Mouse (Mus musculus): ENCODE results near the gene Tmem245. TPM values are rescaled to one million over a fixed set of nuclear protein-coding genes. Genes with fewer than 3 reads are reported as not detected.

Gene Tmem245
- polyA plus RNA-seq, 1 experiment from 2014 or later, result 6.5 TPM

DNA sequence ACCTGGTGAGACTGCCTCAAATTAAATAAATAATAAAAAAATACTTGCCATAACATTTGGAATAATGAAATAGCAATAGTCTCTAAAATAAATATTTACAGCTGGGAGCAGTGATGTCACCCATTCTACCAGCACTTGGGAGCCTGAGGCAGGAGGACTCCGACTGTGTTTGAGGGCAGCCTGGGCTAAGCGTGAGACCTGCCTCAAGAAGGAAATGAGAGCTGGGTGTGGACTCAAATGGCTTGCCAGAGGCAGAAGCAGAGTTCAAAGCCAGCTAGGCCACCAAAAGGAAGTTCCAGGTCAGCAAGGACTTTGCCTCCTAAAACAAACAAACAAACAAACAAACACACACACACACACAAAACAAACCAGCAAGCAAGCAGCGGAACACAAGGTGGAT lies 99.8 kb downstream of the Tmem245 start:
- H3K4me3 ChIP-seq (ENCODE audit: low read depth, low read length), result no peak overlapping the region
- H3K9me3 ChIP-seq (ENCODE audit: control insufficient read depth, low read length), result no peaks in the 10 kb centered on the region; the same call in 1 of the 2 replicates
- DNase-seq (ENCODE audit: low spot score), result no peak
- H3K9ac ChIP-seq (ENCODE audit: low read depth, low read length), result no peak overlapping the region
- 90% methylated on average over 3 of the region's 3 CpGs for WGBS
- ATAC-seq (ENCODE audit: low FRiP score), result no peak
- no peaks in the 10 kb centered on the region for H3K4me1 ChIP-seq (replicated peaks; ENCODE audit: control insufficient read depth, insufficient read depth, low read length)
- H3K27ac ChIP-seq (ENCODE audit: low read depth, low read length), result no peak overlapping the region
- H3K36me3 ChIP-seq (ENCODE audit: control insufficient read depth, insufficient read depth, low read length), result peaks cover 8% of the 10 kb centered on the region; the same call in 1 of the 2 replicates
- H3K4me2 ChIP-seq (replicated peaks; ENCODE audit: low read depth, low read length), result no peak overlapping the region
- H3K27me3 ChIP-seq (ENCODE audit: control insufficient read depth, insufficient read depth, low read length), result no peaks in the 10 kb centered on the region

DNA sequence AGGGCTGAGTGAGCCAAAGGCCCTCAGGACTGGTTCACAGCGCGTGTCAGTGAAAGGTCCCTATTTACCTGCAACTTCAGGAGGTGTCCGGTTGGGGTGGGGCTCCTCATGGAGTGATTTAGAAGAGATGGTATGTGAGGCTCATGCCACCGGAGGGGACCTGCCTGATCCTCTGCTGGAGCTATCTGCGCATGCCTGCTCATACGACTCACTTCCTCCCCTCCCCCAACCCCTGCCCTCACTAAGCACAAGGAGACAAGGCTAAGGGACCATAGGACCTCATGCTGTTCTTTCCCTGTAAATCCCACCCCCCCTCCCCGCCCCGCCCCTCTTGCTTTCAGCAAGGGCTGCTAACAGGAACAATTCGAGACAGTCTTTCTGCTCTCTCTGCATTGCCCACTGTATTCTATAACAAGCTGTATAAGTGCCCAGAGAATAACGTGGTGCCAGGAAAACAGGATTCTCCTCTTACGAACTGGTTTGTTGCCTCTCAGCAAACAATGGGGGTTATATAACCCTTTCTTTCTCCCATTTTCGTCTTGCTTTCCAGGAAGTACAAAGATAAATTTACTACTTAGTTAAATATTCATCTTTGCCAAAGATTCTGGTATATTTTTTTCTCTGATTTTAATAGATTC lies 101.2 kb downstream of the Tmem245 start:
- no peak overlapping the region for H3K9ac ChIP-seq (ENCODE audit: low read depth, low read length)
- no peak for ATAC-seq (ENCODE audit: low FRiP score)
- no peak overlapping the region for H3K27ac ChIP-seq (ENCODE audit: low read depth, low read length)
- H3K4me2 ChIP-seq (replicated peaks; ENCODE audit: low read depth, low read length), result no peak overlapping the region
- DNase-seq (ENCODE audit: low spot score), result no peak
- H3K4me1 ChIP-seq (replicated peaks; ENCODE audit: control insufficient read depth, insufficient read depth, low read length), result no peaks in the 10 kb centered on the region
- no peaks in the 10 kb centered on the region; the same call in 1 of the 2 replicates for H3K9me3 ChIP-seq (ENCODE audit: control insufficient read depth, low read length)
- no peaks in the 10 kb centered on the region for H3K27me3 ChIP-seq (ENCODE audit: control insufficient read depth, insufficient read depth, low read length)
- peaks cover 8% of the 10 kb centered on the region; the same call in 1 of the 2 replicates for H3K36me3 ChIP-seq (ENCODE audit: control insufficient read depth, insufficient read depth, low read length)
- H3K4me3 ChIP-seq (ENCODE audit: low read depth, low read length), result no peak overlapping the region
- 71% methylated on average over 12 of the region's 12 CpGs for WGBS

DNA sequence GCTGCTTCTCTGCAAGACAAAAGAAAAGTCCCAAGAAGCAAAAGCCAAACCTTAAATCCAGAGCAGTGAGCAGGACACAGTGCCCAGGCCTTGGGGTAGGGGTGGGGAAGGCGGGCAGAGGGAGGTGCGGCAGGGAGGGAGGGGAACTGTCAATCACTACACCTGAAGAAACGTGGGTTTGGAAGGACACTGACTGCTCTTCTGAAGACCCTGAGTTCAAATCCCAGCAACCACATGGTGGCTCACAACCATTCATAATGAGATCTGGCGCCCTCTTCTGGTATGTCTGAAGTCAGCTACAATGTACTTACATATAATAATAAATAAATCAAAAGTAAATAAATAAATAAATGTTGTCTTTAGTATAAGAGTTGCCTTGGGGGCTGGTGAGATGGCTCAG lies 102.3 kb downstream of the Tmem245 start:
- DNase-seq (ENCODE audit: low spot score), result no peak
- WGBS, result 86% methylated on average over 4 of the region's 4 CpGs

DNA sequence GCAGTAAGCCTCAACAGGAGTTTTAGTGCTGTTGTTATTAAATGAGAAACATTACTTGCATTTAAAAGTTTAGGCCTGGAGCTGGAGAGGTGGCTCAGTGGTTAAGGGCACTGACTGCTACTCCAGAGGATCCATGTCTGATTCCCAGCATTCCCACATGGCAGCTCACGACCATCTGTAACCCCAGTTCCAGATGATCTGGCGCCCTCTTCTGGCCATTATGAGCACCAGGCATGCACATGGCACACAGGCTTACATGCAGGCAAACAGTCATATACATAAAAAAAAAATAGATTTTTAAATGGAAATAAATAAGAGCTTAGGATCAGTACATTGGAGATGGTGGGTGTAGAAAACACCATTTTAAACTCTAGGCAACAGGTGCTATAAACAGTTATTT lies 103.3 kb downstream of the Tmem245 start:
- no peak overlapping the region for H3K27ac ChIP-seq (ENCODE audit: low read depth, low read length)
- H3K27me3 ChIP-seq (ENCODE audit: control insufficient read depth, insufficient read depth, low read length), result no peaks in the 10 kb centered on the region
- H3K36me3 ChIP-seq (ENCODE audit: control insufficient read depth, insufficient read depth, low read length), result peaks cover 8% of the 10 kb centered on the region; the same call in 1 of the 2 replicates
- H3K9ac ChIP-seq (ENCODE audit: low read depth, low read length), result no peak overlapping the region
- no peak overlapping the region for H3K4me3 ChIP-seq (ENCODE audit: low read depth, low read length)
- no peak overlapping the region for H3K4me2 ChIP-seq (replicated peaks; ENCODE audit: low read depth, low read length)
- no peak for DNase-seq (ENCODE audit: low spot score)
- WGBS, result 85% methylated on average over 2 of the region's 2 CpGs
- no peak for ATAC-seq (ENCODE audit: low FRiP score)
- no peaks in the 10 kb centered on the region; the same call in 1 of the 2 replicates for H3K9me3 ChIP-seq (ENCODE audit: control insufficient read depth, low read length)
- H3K4me1 ChIP-seq (replicated peaks; ENCODE audit: control insufficient read depth, insufficient read depth, low read length), result no peaks in the 10 kb centered on the region

More for the DNA sequence above, 102.3 kb downstream of the Tmem245 start:
- no peak overlapping the region for H3K4me3 ChIP-seq (ENCODE audit: low read depth, low read length)
- H3K9ac ChIP-seq (ENCODE audit: low read depth, low read length), result no peak overlapping the region
- no peak overlapping the region for H3K27ac ChIP-seq (ENCODE audit: low read depth, low read length)
- H3K9me3 ChIP-seq (ENCODE audit: control insufficient read depth, low read length), result no peaks in the 10 kb centered on the region; the same call in 1 of the 2 replicates
- H3K4me2 ChIP-seq (replicated peaks; ENCODE audit: low read depth, low read length), result no peak overlapping the region
- ATAC-seq (ENCODE audit: low FRiP score), result no peak
- H3K27me3 ChIP-seq (ENCODE audit: control insufficient read depth, insufficient read depth, low read length), result no peaks in the 10 kb centered on the region
- no peaks in the 10 kb centered on the region for H3K4me1 ChIP-seq (replicated peaks; ENCODE audit: control insufficient read depth, insufficient read depth, low read length)
- peaks cover 8% of the 10 kb centered on the region; the same call in 1 of the 2 replicates for H3K36me3 ChIP-seq (ENCODE audit: control insufficient read depth, insufficient read depth, low read length)

DNA sequence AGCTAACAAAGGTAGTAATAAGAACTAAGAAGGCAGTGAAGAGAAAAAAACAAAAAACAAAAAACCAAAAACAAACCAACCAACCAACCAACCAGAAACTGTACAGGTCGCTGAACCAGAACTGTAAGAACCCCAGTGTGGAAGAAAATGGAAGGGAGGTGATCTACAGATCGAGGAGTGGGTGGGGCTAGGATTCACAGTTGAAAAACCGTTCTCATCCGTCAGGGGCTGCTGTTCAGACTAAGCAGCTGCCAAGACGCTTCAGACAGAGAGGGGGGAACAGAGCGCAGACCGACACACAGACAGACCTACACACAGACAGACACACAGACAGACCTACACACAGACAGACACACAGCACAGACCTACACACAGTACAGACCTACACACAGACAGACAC lies 104.7 kb downstream of the Tmem245 start:
- Histone ChIP-seq H3K4me3 (ENCODE audit: low read depth, low read length) (no peak overlapping the region), H3K27me3 (ENCODE audit: control insufficient read depth, insufficient read depth, low read length) (no peaks in the 10 kb centered on the region), H3K9me3 (ENCODE audit: control insufficient read depth, low read length) (no peaks in the 10 kb centered on the region; the same call in 1 of the 2 replicates), H3K27ac (ENCODE audit: low read depth, low read length) (no peak overlapping the region), H3K36me3 (ENCODE audit: control insufficient read depth, insufficient read depth, low read length) (peaks cover 8% of the 10 kb centered on the region; the same call in 1 of the 2 replicates), H3K4me1 (replicated peaks; ENCODE audit: control insufficient read depth, insufficient read depth, low read length) (no peaks in the 10 kb centered on the region), H3K9ac (ENCODE audit: low read depth, low read length) (no peak overlapping the region), H3K4me2 (replicated peaks; ENCODE audit: low read depth, low read length) (no peak overlapping the region)
- ATAC-seq (ENCODE audit: low FRiP score), result no peak
- WGBS, result 84% methylated on average over 7 of the region's 7 CpGs
- no peak for DNase-seq (ENCODE audit: low spot score)

DNA sequence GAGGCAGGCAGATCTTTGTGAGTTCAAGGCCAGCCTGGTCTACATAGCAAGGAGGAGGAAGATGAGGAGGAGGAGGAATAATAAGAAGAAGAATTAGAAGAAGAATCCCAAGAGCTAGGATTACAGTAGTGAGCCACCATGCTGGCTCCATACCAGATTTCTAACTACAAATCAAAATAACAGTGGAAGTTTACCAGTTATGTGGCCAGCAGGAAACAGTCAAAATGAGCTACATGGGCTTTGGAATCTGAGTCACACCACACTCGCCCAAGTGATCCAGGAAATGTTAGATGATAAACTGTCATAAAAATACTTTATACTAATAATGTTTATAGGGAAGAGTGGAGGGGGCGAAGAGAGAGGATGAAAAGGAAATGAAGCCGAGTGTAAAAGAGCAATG lies 106.9 kb downstream of the Tmem245 start:
- Histone ChIP-seq H3K9ac (ENCODE audit: low read depth, low read length) (no peak overlapping the region), H3K36me3 (ENCODE audit: control insufficient read depth, insufficient read depth, low read length) (peaks cover 8% of the 10 kb centered on the region; the same call in 1 of the 2 replicates), H3K4me1 (replicated peaks; ENCODE audit: control insufficient read depth, insufficient read depth, low read length) (no peaks in the 10 kb centered on the region), H3K9me3 (ENCODE audit: control insufficient read depth, low read length) (no peaks in the 10 kb centered on the region; the same call in 1 of the 2 replicates), H3K4me2 (replicated peaks; ENCODE audit: low read depth, low read length) (no peak overlapping the region), H3K27ac (ENCODE audit: low read depth, low read length) (no peak overlapping the region), H3K4me3 (ENCODE audit: low read depth, low read length) (no peak overlapping the region), H3K27me3 (ENCODE audit: control insufficient read depth, insufficient read depth, low read length) (no peaks in the 10 kb centered on the region)
- DNase-seq (ENCODE audit: low spot score) (no peak), ATAC-seq (ENCODE audit: low FRiP score) (no peak)
- 91% methylated on average over 3 of the region's 3 CpGs for WGBS

DNA sequence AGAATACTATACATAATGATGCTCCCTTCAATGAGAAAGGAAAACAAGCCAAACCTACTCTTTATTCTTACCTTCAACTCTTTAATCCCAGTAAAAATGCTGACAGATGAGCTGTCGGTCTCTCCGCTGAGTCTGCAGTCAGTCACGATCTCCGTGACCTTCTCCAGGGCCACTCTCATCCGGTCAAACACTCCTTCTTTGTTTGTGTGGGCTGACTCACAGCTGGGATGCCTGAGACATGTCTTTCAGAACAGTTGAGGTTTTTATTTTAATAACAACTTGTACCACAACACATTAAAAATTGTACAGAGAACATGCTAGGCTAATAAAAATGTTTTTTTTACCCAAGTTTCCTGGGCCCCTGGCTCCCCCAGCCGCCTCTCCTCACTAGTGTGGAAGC lies 109.6 kb downstream of the Tmem245 start:
- no peak overlapping the region for H3K4me3 ChIP-seq (ENCODE audit: low read depth, low read length)
- no peaks in the 10 kb centered on the region for H3K4me1 ChIP-seq (replicated peaks; ENCODE audit: control insufficient read depth, insufficient read depth, low read length)
- 79% methylated on average over 6 of the region's 6 CpGs for WGBS
- no peak overlapping the region for H3K9ac ChIP-seq (ENCODE audit: low read depth, low read length)
- H3K36me3 ChIP-seq (ENCODE audit: control insufficient read depth, insufficient read depth, low read length), result no peaks in the 10 kb centered on the region
- no peak for DNase-seq (ENCODE audit: low spot score)
- H3K27me3 ChIP-seq (ENCODE audit: control insufficient read depth, insufficient read depth, low read length), result no peaks in the 10 kb centered on the region
- no peak overlapping the region for H3K4me2 ChIP-seq (replicated peaks; ENCODE audit: low read depth, low read length)
- H3K27ac ChIP-seq (ENCODE audit: low read depth, low read length), result no peak overlapping the region
- H3K9me3 ChIP-seq (ENCODE audit: control insufficient read depth, low read length), result no peaks in the 10 kb centered on the region
- no peak for ATAC-seq (ENCODE audit: low FRiP score)

DNA sequence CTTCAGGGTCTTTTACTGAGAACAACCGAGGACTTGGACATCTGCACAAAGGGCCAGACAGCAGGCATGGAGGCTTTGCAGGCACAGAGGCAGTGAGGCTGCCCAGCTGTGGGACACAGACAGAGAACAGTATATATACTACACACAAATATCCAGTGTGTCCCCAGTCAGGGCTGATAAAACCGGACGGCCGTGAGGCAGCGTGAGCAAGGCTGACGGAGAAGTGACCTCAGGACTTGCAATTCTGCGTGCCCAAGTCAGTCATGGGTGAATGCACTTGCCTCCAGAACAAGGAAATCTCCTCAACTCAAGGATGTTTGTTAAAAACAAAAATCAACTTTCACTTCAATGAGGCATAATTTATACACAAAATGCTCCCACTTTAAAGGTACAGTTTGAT lies 115.2 kb downstream of the Tmem245 start:
- no peak overlapping the region for H3K4me2 ChIP-seq (replicated peaks; ENCODE audit: low read depth, low read length)
- no peaks in the 10 kb centered on the region for H3K4me1 ChIP-seq (replicated peaks; ENCODE audit: control insufficient read depth, insufficient read depth, low read length)
- no peaks in the 10 kb centered on the region for H3K36me3 ChIP-seq (ENCODE audit: control insufficient read depth, insufficient read depth, low read length)
- H3K9ac ChIP-seq (ENCODE audit: low read depth, low read length), result no peak overlapping the region
- ATAC-seq (ENCODE audit: low FRiP score), result no peak
- H3K27ac ChIP-seq (ENCODE audit: low read depth, low read length), result no peak overlapping the region
- DNase-seq (ENCODE audit: low spot score), result no peak
- H3K9me3 ChIP-seq (ENCODE audit: control insufficient read depth, low read length), result no peaks in the 10 kb centered on the region
- 89% methylated on average over 7 of the region's 7 CpGs for WGBS
- H3K4me3 ChIP-seq (ENCODE audit: low read depth, low read length), result no peak overlapping the region
- no peaks in the 10 kb centered on the region for H3K27me3 ChIP-seq (ENCODE audit: control insufficient read depth, insufficient read depth, low read length)

DNA sequence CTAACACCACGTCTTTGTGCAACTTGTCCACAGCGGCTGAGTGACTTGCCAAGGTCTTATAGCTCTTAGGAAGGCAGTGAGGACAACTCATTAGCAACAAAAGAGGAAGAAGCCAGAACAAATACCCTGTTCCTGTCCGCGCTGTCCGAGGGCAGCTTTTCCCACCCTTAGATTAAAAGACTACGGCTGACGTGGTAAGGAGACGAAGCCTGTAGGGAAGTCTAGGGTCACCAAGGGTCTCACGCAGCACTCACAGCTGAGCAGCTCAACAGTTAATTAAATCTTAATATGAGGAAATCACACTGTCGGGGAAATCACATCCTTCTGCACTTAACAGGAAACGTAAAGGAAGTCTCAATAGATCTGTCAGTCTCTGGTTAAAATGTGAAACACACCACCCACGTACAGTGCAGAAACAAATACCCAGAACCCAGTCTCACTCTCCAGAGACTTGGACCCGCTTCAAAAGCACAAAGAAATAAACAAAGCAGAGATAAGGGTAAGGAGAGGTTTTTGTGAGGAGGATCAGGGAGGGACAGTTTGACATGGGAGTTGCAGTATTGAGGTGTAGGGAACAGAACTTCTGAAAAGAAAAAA lies 116.1 kb downstream of the Tmem245 start:
- Histone ChIP-seq H3K27ac (ENCODE audit: low read depth, low read length) (no peak overlapping the region), H3K4me1 (replicated peaks; ENCODE audit: control insufficient read depth, insufficient read depth, low read length) (no peaks in the 10 kb centered on the region), H3K4me3 (ENCODE audit: low read depth, low read length) (no peak overlapping the region), H3K27me3 (ENCODE audit: control insufficient read depth, insufficient read depth, low read length) (no peaks in the 10 kb centered on the region), H3K4me2 (replicated peaks; ENCODE audit: low read depth, low read length) (no peak overlapping the region), H3K9me3 (ENCODE audit: control insufficient read depth, low read length) (no peaks in the 10 kb centered on the region), H3K36me3 (ENCODE audit: control insufficient read depth, insufficient read depth, low read length) (no peaks in the 10 kb centered on the region), H3K9ac (ENCODE audit: low read depth, low read length) (no peak overlapping the region)
- DNase-seq (ENCODE audit: low spot score) (no peak), ATAC-seq (ENCODE audit: low FRiP score) (no peak)
- WGBS, result 66% methylated on average over 13 of the region's 13 CpGs
